In genomic region chr9:109038086-109038895, GRCm38 (mm10) we compare ENCODE assay signal across 8 mouse cellular contexts. TPM values are rescaled to one million over a fixed set of nuclear protein-coding genes. Genes with fewer than 3 reads are reported as not detected.
DNase-seq lines count a peak whose midpoint lies in the region; ATAC-seq and TF ChIP-seq lines count a peak whose summit lies in the region.

Shisa5 (plus strand) TSS chr9:109038565.

- peak within 1 kb of the TSS; percentile 72 for H3K4me3 ChIP-seq in ES-Bruce4 (ENCODE audit: low read depth, low read length)
- peak within 1 kb of the TSS; percentile 66 for H3K4me3 ChIP-seq in forebrain, embryonic 12.5 days (replicated peaks)
- peak within 1 kb of the TSS; percentile 82 for H3K4me3 ChIP-seq in lung, postnatal 0 days (ENCODE audit: low read depth, low read length)

- TF ChIP-seq POLR2A in ES-Bruce4 (IDR thresholded peaks at IDR 0.05; ENCODE audit: insufficient read depth, low read length), result peak; percentile 70

- intact Hi-C loops in heart, postnatal 25 days (cut with DNase I), result loop anchor here (2.0 kb wide), 1 partner anchor 21 kb away; the partner anchor contains the start of gene Trex1

- peak within 1 kb of the TSS; percentile 87 for H3K4me2 ChIP-seq in forebrain, embryonic 12.5 days
- H3K4me2 ChIP-seq in lung, postnatal 0 days (replicated peaks; ENCODE audit: low read depth, low read length), result peak within 1 kb of the TSS; percentile 78

- ATAC-seq in forebrain, embryonic 12.5 days (ENCODE audit: low FRiP score), result peak; percentile 83
- ATAC-seq in lung, postnatal 0 days, result peak; percentile 88

- no peak for TF ChIP-seq EP300 in ES-Bruce4 (IDR thresholded peaks at IDR 0.05; ENCODE audit: insufficient read depth, low read depth, low read length)
- no peak for TF ChIP-seq EP300 in lung, postnatal 0 days (IDR thresholded peaks at IDR 0.05)

- DNase-seq in adrenal gland, postnatal 14 days, result peak; percentile 93
- DNase-seq in heart, postnatal 25 days (ENCODE audit: low spot score), result peak; percentile 78
- DNase-seq in large intestine, adult 2 months (ENCODE audit: low read depth, low spot score), result no peak
- DNase-seq in lung, postnatal 0 days (ENCODE audit: low spot score), result peak; percentile 91
- DNase-seq in ovary, adult 18-20 months (ENCODE audit: low spot score), result peak; percentile 70
- DNase-seq in right cerebral cortex, postnatal 14 days, result no peak

- H3K9me3 ChIP-seq in ES-Bruce4 (replicated peaks; ENCODE audit: control insufficient read depth, insufficient read depth, low read length, poor library complexity, severe bottlenecking), result no peaks in the 10 kb centered on the region
- H3K9me3 ChIP-seq in forebrain, embryonic 12.5 days, result no peaks in the 10 kb centered on the region
- no peaks in the 10 kb centered on the region for H3K9me3 ChIP-seq in lung, postnatal 0 days (ENCODE audit: low read length)

- TF ChIP-seq CTCF in ES-Bruce4 (IDR thresholded peaks at IDR 0.05; ENCODE audit: low read depth, low read length), result no peak
- TF ChIP-seq CTCF in lung, postnatal 0 days (IDR thresholded peaks at IDR 0.05), result no peak

- H3K9ac ChIP-seq in ES-Bruce4 (ENCODE audit: low read depth, poor library complexity, severe bottlenecking), result peak within 1 kb of the TSS; percentile 57
- peak within 1 kb of the TSS; percentile 68 for H3K9ac ChIP-seq in forebrain, embryonic 12.5 days
- peak within 1 kb of the TSS; percentile 81 for H3K9ac ChIP-seq in lung, postnatal 0 days (replicated peaks; ENCODE audit: low read depth)

- H3K27ac ChIP-seq in ES-Bruce4 (ENCODE audit: insufficient read depth, low read length), result no peak within 1 kb of the TSS; the same call in 1 of the 2 replicates
- no peak within 1 kb of the TSS for H3K27ac ChIP-seq in forebrain, embryonic 12.5 days
- peak within 1 kb of the TSS; percentile 95 for H3K27ac ChIP-seq in lung, postnatal 0 days (ENCODE audit: low read length)

- 1% methylated on average over 39 of the region's 40 CpGs for WGBS in forebrain, embryonic 12.5 days
- under 1% methylated on average over 40 of the region's 40 CpGs for WGBS in large intestine, adult 2 months
- WGBS in lung, postnatal 0 days, result 3% methylated on average over 30 of the region's 40 CpGs

- H3K4me1 ChIP-seq in ES-Bruce4 (ENCODE audit: control insufficient read depth, insufficient read depth, low read length), result no peaks in the 10 kb centered on the region
- peaks cover 14% of the 10 kb centered on the region; the same call in 1 of the 2 replicates for H3K4me1 ChIP-seq in forebrain, embryonic 12.5 days
- H3K4me1 ChIP-seq in lung, postnatal 0 days (ENCODE audit: insufficient read depth, low read depth, low read length), result peaks cover 18% of the 10 kb centered on the region; the same call in 1 of the 2 replicates

- H3K36me3 ChIP-seq in ES-Bruce4 (ENCODE audit: control insufficient read depth, insufficient read depth, low read length, poor library complexity, severe bottlenecking), result no peaks in the 10 kb centered on the region
- H3K36me3 ChIP-seq in forebrain, embryonic 12.5 days (replicated peaks), result no peaks in the 10 kb centered on the region
- no peaks in the 10 kb centered on the region for H3K36me3 ChIP-seq in lung, postnatal 0 days (ENCODE audit: insufficient read depth, low read length)

- H3K27me3 ChIP-seq in ES-Bruce4 (ENCODE audit: control insufficient read depth, insufficient read depth, low read length, poor library complexity, severe bottlenecking), result no peaks in the 10 kb centered on the region
- no peaks in the 10 kb centered on the region for H3K27me3 ChIP-seq in forebrain, embryonic 12.5 days
- no peaks in the 10 kb centered on the region for H3K27me3 ChIP-seq in lung, postnatal 0 days (replicated peaks; ENCODE audit: insufficient read depth, low read length)

RNA-seq across cellular contexts. Expression of gene Shisa5, which starts in this region (rescaled TPM):
- 48.3 and 53.5 TPM in 2 replicates for polyA plus RNA-seq in ES-Bruce4 (2011; ENCODE audit: insufficient read depth, insufficient read length, low read depth, missing spikeins)
- total RNA-seq in adrenal gland, postnatal 14 days (2021), result 95.6 and 167 TPM in 2 replicates
- polyA plus RNA-seq in forebrain, embryonic 12.5 days (2016; fragmentation: Nextera tagmentation; extraction: Ambion mirVana), result 35.6 and 37.3 TPM in 2 replicates
- total RNA-seq in heart, postnatal 25 days (2021), result 10 to 100 TPM; 43.0 to 43.2 TPM
- polyA plus RNA-seq in large intestine, adult 2 months (2012; rRNA removed), result 334 and 413 TPM in 2 replicates
- polyA plus RNA-seq in lung, postnatal 0 days (2015; fragmentation: Nextera tagmentation; extraction: Ambion mirVana), result 194 and 216 TPM in 2 replicates

Comparison
In these comparisons a context has a peak if more than half of its experiments do, and no peak if none do; other contexts are left out.
1. DNase-seq: peak in adrenal gland, postnatal 14 days (single experiment), heart, postnatal 25 days (single experiment), lung, postnatal 0 days (single experiment) and ovary, adult 18-20 months (single experiment); none in large intestine, adult 2 months (single experiment) and right cerebral cortex, postnatal 14 days (single experiment).
2. Peak in every context shown above with its lines, with median percentiles within 50 percentile points of each other: H3K4me3 ChIP-seq and H3K9ac ChIP-seq.